In the genomic region with DNA sequence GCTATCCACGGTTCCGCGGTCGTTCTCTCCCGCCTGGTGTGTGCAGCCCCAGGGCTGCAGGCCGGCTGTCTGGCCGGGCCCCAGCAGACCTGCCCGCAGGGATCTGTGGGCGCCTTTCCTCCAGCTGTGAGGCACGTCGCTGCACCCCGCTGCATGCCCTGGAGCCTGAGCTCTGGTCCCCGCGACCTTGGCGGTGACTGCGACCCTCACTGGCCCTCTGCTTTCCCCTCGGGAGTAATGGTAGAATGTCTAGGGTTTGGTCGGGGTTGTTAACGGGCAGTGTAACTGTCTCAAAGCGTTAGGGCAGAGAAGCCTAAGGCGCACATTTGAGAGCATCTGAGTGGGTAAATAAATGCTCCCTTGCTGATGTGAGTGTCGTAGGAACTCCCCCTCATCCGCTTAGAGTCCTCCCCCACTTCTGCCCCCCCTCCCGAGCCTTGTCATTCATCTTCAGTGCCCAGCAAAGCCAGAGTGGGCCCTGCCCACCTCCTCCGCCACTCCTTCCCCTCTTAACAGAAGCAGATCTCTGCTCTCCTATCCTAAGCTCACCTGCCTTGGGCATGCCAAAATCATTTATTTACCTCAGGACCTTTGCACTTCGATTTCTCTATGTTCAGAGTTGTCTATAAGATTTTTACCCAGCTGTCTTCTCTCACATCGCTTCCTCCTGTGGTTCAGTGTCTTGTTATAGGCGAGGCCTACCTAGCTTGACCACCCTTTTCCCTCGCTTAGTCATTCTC, we compare ENCODE assay signal across 8 mouse cellular contexts. TPM values are rescaled to one million over a fixed set of nuclear protein-coding genes. Genes with fewer than 3 reads are reported as not detected.
DNase-seq lines count a peak whose midpoint lies in the region; ATAC-seq and TF ChIP-seq lines count a peak whose summit lies in the region.

No protein-coding gene starts in this region.

- 0 out of 2 replicates have a peak, but pooled peaks cover 4% of the 10 kb centered on the region for H3K36me3 ChIP-seq in kidney, embryonic 15.5 days
- H3K36me3 ChIP-seq in splenic B cell, adult 2 months (ENCODE audit: control insufficient read depth, insufficient read depth, low read length, poor library complexity, severe bottlenecking), result no peaks in the 10 kb centered on the region

- peaks cover 22% of the 10 kb centered on the region for H3K4me1 ChIP-seq in kidney, embryonic 15.5 days

- H3K4me2 ChIP-seq in kidney, embryonic 15.5 days, result peak overlapping the region; percentile 89

- 10% methylated on average over 29 of the region's 29 CpGs for WGBS in kidney, embryonic 15.5 days

- no peak for TF ChIP-seq CTCF in left cerebral cortex, adult 2 months (IDR thresholded peaks at IDR 0.05)
- TF ChIP-seq CTCF in Patski (IDR thresholded peaks at IDR 0.05), result no peak

- peaks cover 2% of the 10 kb centered on the region for H3K27me3 ChIP-seq in Patski
- no peaks in the 10 kb centered on the region for H3K27me3 ChIP-seq in kidney, embryonic 15.5 days
- no peaks in the 10 kb centered on the region for H3K27me3 ChIP-seq in splenic B cell, adult 2 months (ENCODE audit: control insufficient read depth, insufficient read depth, low read length, poor library complexity, severe bottlenecking)

- H3K27ac ChIP-seq in left cerebral cortex, adult 2 months, result peak overlapping the region; percentile 83
- peak overlapping the region; percentile 81 for H3K27ac ChIP-seq in kidney, embryonic 15.5 days

- no peak for DNase-seq in left cerebral cortex, adult 2 months (ENCODE audit: extremely low spot score in 1 of 2, low spot score in 2 of 2)
- no peak for DNase-seq in left cerebral cortex, adult 11 months (ENCODE audit: low spot score)
- no peak for DNase-seq in Patski (ENCODE audit: low read depth, low spot score)
- peak; percentile 18 for DNase-seq in lung, postnatal 14 days
- DNase-seq in splenic B cell, adult 2 months (ENCODE audit: low read depth, low spot score), result peak; percentile 37
- DNase-seq in frontal cortex, postnatal 25 days (ENCODE audit: low spot score in 2 of 2), result no peak

- CTCF ChIA-PET in Patski (lab: Charles Lee), result interaction anchor here (1.0 to 1.7 kb wide), 5 partner anchors 11 to 119 kb away, joined by 3 to 6 read pairs (median 4); no protein-coding TSS in a partner anchor

- POLR2A ChIA-PET in Patski (lab: Charles Lee), result interaction anchor here (0.8 kb wide), 1 partner anchor 11 kb away, joined by 3 read pairs; no protein-coding TSS in a partner anchor

- peak overlapping the region; percentile 81 for H3K9ac ChIP-seq in kidney, embryonic 15.5 days

- in situ Hi-C loops in Patski (cut with MboI; ENCODE audit: low pct_unique_long_range_greater_than_20kb), result loop anchor here (5.0 kb wide), 1 partner anchor 130 kb away; no protein-coding TSS in a partner anchor

- no peaks in the 10 kb centered on the region for H3K9me3 ChIP-seq in kidney, embryonic 15.5 days (replicated peaks)

- H3K4me3 ChIP-seq in left cerebral cortex, adult 2 months, result peak overlapping the region; percentile 94
- peak overlapping the region; percentile 75 for H3K4me3 ChIP-seq in kidney, embryonic 15.5 days (replicated peaks)

- intact Hi-C loops in left cerebral cortex, adult 2 months (cut with DNase I), result loop anchor here (5.0 to 10.0 kb wide), 2 partner anchors 135 to 192 kb away; a partner anchor contains a TSS

- peak; percentile 36 for ATAC-seq in Patski
- ATAC-seq in erythroid progenitor cell, adult 5-6 weeks (replicated peaks; ENCODE audit: low FRiP score, poor library complexity, severe bottlenecking), result peak; percentile 47
- no peak; the same call in 1 of the 2 replicates for ATAC-seq in kidney, embryonic 15.5 days (replicated peaks; ENCODE audit: low FRiP score)

RNA-seq across cellular contexts. Expression of a gene that starts 0.7 kb away (rescaled TPM):
- total RNA-seq in left cerebral cortex, adult 2 months (2021), result 100 to 1,000 TPM; 221 to 222 TPM
- polyA plus RNA-seq in Patski (2021), result 48.5 TPM
- 18.9 and 21.6 TPM in 2 replicates for total RNA-seq in erythroid progenitor cell, adult 5-6 weeks (2015; ENCODE audit: low replicate concordance)
- 19.4 and 27.6 TPM in 2 replicates for total RNA-seq in erythroid progenitor cell, adult 5-6 weeks (2017; ENCODE audit: low replicate concordance)
- polyA plus RNA-seq in kidney, embryonic 15.5 days (2015; fragmentation: Nextera tagmentation; extraction: Ambion mirVana), result 30.3 and 30.4 TPM in 2 replicates

RNA-seq across cellular contexts. Expression of a gene that starts 53.3 kb away (rescaled TPM):
- total RNA-seq in left cerebral cortex, adult 2 months (2021), result 10 to 100 TPM in 1 of 2 experiments, 1 to 10 TPM in 1; 6.2 to 11.4 TPM
- polyA plus RNA-seq in Patski (2021), result 0.03 TPM
- 0.72 TPM in 1 of 2 replicates, not detected in the other for total RNA-seq in erythroid progenitor cell, adult 5-6 weeks (2015; ENCODE audit: low replicate concordance)
- not detected in 2 replicates for total RNA-seq in erythroid progenitor cell, adult 5-6 weeks (2017; ENCODE audit: low replicate concordance)
- 12.4 and 13.8 TPM in 2 replicates for polyA plus RNA-seq in kidney, embryonic 15.5 days (2015; fragmentation: Nextera tagmentation; extraction: Ambion mirVana)

RNA-seq across cellular contexts. Expression of a gene that starts 54.4 kb away (rescaled TPM):
- total RNA-seq in left cerebral cortex, adult 2 months (2021), result 10 to 100 TPM; 35.3 to 39.5 TPM
- 0.77 TPM for polyA plus RNA-seq in Patski (2021)
- total RNA-seq in erythroid progenitor cell, adult 5-6 weeks (2015; ENCODE audit: low replicate concordance), result not detected in 2 replicates
- 0.64 TPM in 1 of 2 replicates, not detected in the other for total RNA-seq in erythroid progenitor cell, adult 5-6 weeks (2017; ENCODE audit: low replicate concordance)
- polyA plus RNA-seq in kidney, embryonic 15.5 days (2015; fragmentation: Nextera tagmentation; extraction: Ambion mirVana), result 0.18 TPM in 1 of 2 replicates, not detected in the other

Comparison
In these comparisons a context has a peak if more than half of its experiments do, and no peak if none do; other contexts are left out.
1. DNase-seq: peak in lung, postnatal 14 days (single experiment) and splenic B cell, adult 2 months (single experiment); none in left cerebral cortex, adult 2 months (0 of 2), left cerebral cortex, adult 11 months (single experiment), Patski (single experiment) and frontal cortex, postnatal 25 days (0 of 2).
2. RNA of a gene that starts 0.7 kb away (total RNA-seq): 221 to 222 TPM in left cerebral cortex, adult 2 months; 18.9 to 27.6 TPM in erythroid progenitor cell, adult 5-6 weeks; every median in the first group is over 4 times any median in the second.
3. RNA of a gene that starts 53.3 kb away (total RNA-seq): 6.2 to 11.4 TPM in left cerebral cortex, adult 2 months; 0.72 TPM in erythroid progenitor cell, adult 5-6 weeks; every median in the first group is over 4 times any median in the second.
4. RNA of a gene that starts 54.4 kb away (total RNA-seq): 35.3 to 39.5 TPM in left cerebral cortex, adult 2 months; 0.64 TPM in erythroid progenitor cell, adult 5-6 weeks; every median in the first group is over 10 times any median in the second.